Mouse (Mus musculus): Measurements from ENCODE around the gene Pnkd.

GRCm38 (mm10) chr1:74313049-74313692 is 28.4 kb downstream of the Pnkd start:
- TF ChIP-seq POLR2A (IDR thresholded peaks at IDR 0.05; ENCODE audit: extremely low read depth, insufficient read depth, low read length) (no peak), CTCF (IDR thresholded peaks at IDR 0.05; ENCODE audit: low read depth, low read length) (peak; percentile 54)
